Mouse (Mus musculus) ES-E14 (cell line): Measurements from ENCODE around the gene Fcnb. TPM values are rescaled to one million over a fixed set of nuclear protein-coding genes. Genes with fewer than 3 reads are reported as not detected.

Experiments used
- DNase-seq: peaks from one replicate; pipeline ENCODE4 v3.0.0-alpha.2; 2013; ENCODE audit warnings: low read depth, low spot score
- H3K27ac ChIP-seq: 2 replicates; pipeline ENCODE4 v1.5.1; 2012; ENCODE audit warnings: low read depth, mild to moderate bottlenecking, low read length, moderate library complexity, mixed read lengths; ENCODE audit not compliant: poor library complexity, insufficient read depth, severe bottlenecking
- H3K36me3 ChIP-seq: 2 replicates; pipeline ENCODE4 v1.6.1; 2012; ENCODE audit warnings: mild to moderate bottlenecking, low read length, moderate library complexity, mixed read lengths; ENCODE audit not compliant: control insufficient read depth, poor library complexity, insufficient read depth, severe bottlenecking
- H3K4me1 ChIP-seq, 2 experiments: fragments of 150-350 bp in 1 of 2; sonication (generic) in 1 of 2; 2 replicates each; pipeline ENCODE4 v1.6.1; 2012; ENCODE audit warnings: low read length in 2 of 2, mild to moderate bottlenecking in 1 of 2, mixed read lengths in 1 of 2; ENCODE audit not compliant: control insufficient read depth in 2 of 2, insufficient read depth in 2 of 2, poor library complexity in 1 of 2
- H3K4me3 ChIP-seq, 2 experiments: fragments of 150-350 bp in 1 of 2; sonication (generic) in 1 of 2; 2 replicates each; pipeline ENCODE4 v1.5.1; 2012; ENCODE audit warnings: low read length in 2 of 2, low read depth in 1 of 2, mild to moderate bottlenecking in 1 of 2, mixed read lengths in 1 of 2; ENCODE audit not compliant: insufficient read depth in 1 of 2, poor library complexity in 1 of 2, severe bottlenecking in 1 of 2
- H3K9ac ChIP-seq: 2 replicates; pipeline ENCODE4 v1.6.1; 2012; ENCODE audit warnings: low read depth, mild to moderate bottlenecking, low read length, mixed read lengths; ENCODE audit not compliant: poor library complexity, insufficient read depth, severe bottlenecking
- H3K9me3 ChIP-seq: fragments of 150-350 bp; sonication (generic); 2 replicates; pipeline ENCODE4 v1.6.1; 2012; ENCODE audit warnings: low read depth, mild to moderate bottlenecking, low read length; ENCODE audit not compliant: control insufficient read depth, insufficient read depth
- CHD2 ChIP-seq: IDR thresholded peaks from 2 replicates; pipeline ENCODE4 v1.6.1; 2014; ENCODE audit warnings: mild to moderate bottlenecking, low read depth, low read length, inconsistent platforms
- HCFC1 ChIP-seq: IDR thresholded peaks from 2 replicates; pipeline ENCODE4 v1.6.1; 2012; ENCODE audit warnings: low read length, inconsistent platforms, borderline replicate concordance; ENCODE audit not compliant: insufficient read depth
- MAFK ChIP-seq: IDR thresholded peaks from 2 replicates; pipeline ENCODE4 v1.6.1; 2014; ENCODE audit warnings: mild to moderate bottlenecking, low read depth, low read length, inconsistent platforms; ENCODE audit not compliant: insufficient read depth
- ZC3H11A ChIP-seq: IDR thresholded peaks from 2 replicates; pipeline ENCODE4 v1.6.1; 2012; ENCODE audit warnings: low read depth, mild to moderate bottlenecking, inconsistent platforms, low read length, borderline replicate concordance
- ZNF384 ChIP-seq: IDR thresholded peaks from 2 replicates; pipeline ENCODE4 v1.6.1; 2012; ENCODE audit warnings: low read depth, low read length, inconsistent platforms
- in situ Hi-C, 2 experiments: fragments of 600-800 bp; cut with MboI; formaldehyde crosslinking; loops; one replicate each; pipeline ENCODE4 v1.15.1; 2025; ENCODE audit warnings: low sequenced_read_pairs in 2 of 2, inconsistent platforms in 1 of 2; ENCODE audit not compliant: unreplicated experiment in 2 of 2
- total RNA-seq: library from RNA; depleted of rRNA; stranded (reverse); fragments of 300-350 nt; gene quantifications from 2 replicates; pipeline ENCODE4 v1.2.3, GENCODE M21; 2012

Fcnb gene
- total RNA-seq, 1 experiment = not detected

GRCm38 (mm10) chr2:28064339-28065080 is 20.2 kb downstream of the Fcnb start:
- Histone ChIP-seq H3K9ac (no peak overlapping the region), H3K27ac (no peak overlapping the region), H3K4me1 (no peaks in the 10 kb centered on the region; a peak in 1 of 4 replicates), H3K4me3 (no peak overlapping the region), H3K9me3 (no peaks in the 10 kb centered on the region), H3K36me3 (no peaks in the 10 kb centered on the region)
- in situ Hi-C loops = no loop called here
- TF ChIP-seq ZNF384 (no peak), MAFK (no peak), HCFC1 (no peak), ZC3H11A (no peak), CHD2 (no peak)
- DNase-seq = no peak

- in situ Hi-C loops = no loop called here
- no peaks in the 10 kb centered on the region for H3K36me3 ChIP-seq
- H3K4me1 ChIP-seq = no peaks in the 10 kb centered on the region; a peak in 1 of 4 replicates
- no peak overlapping the region for H3K9ac ChIP-seq
- H3K27ac ChIP-seq = no peak overlapping the region
- H3K4me3 ChIP-seq = no peak overlapping the region
- no peak for DNase-seq
- no peak for TF ChIP-seq ZNF384
- TF ChIP-seq ZC3H11A = no peak
- TF ChIP-seq HCFC1 = no peak
- no peak for TF ChIP-seq MAFK
- TF ChIP-seq CHD2 = no peak
- no peaks in the 10 kb centered on the region for H3K9me3 ChIP-seq
These were observed 20.9 kb downstream of the Fcnb start for GRCm38 (mm10) chr2:28063711-28064338.

GRCm38 (mm10) chr2:28059922-28060321 is 24.8 kb downstream of the Fcnb start:
- Histone ChIP-seq H3K9ac (no peak overlapping the region), H3K9me3 (no peaks in the 10 kb centered on the region), H3K36me3 (no peaks in the 10 kb centered on the region), H3K4me1 (no peaks in the 10 kb centered on the region), H3K4me3 (no peak overlapping the region), H3K27ac (no peak overlapping the region)
- TF ChIP-seq HCFC1 = no peak
- in situ Hi-C loops = no loop called here
- no peak for DNase-seq

GRCm38 (mm10) chr2:28047092-28047491 is 37.6 kb downstream of the Fcnb start:
- H3K27ac ChIP-seq = no peak overlapping the region
- no peak overlapping the region for H3K9ac ChIP-seq
- no peaks in the 10 kb centered on the region; a peak in 1 of 4 replicates for H3K4me1 ChIP-seq
- TF ChIP-seq CHD2 (no peak), ZNF384 (no peak), HCFC1 (no peak), ZC3H11A (no peak), MAFK (no peak)
- no peak for DNase-seq
- no peak overlapping the region for H3K4me3 ChIP-seq
- H3K9me3 ChIP-seq = no peaks in the 10 kb centered on the region
- H3K36me3 ChIP-seq = no peaks in the 10 kb centered on the region
- in situ Hi-C loops = no loop called here
